Mouse (Mus musculus) frontal cortex, postnatal 25 days (tissue): Measurements from ENCODE around the gene Zfp784.
"Not testable (repeated sequence)": the region's sequence is repeated elsewhere in the genome, so short reads cannot be mapped to it uniquely, and the experiment has no call there.

Experiments
- DNase-seq, 2 experiments: peaks; one replicate each; pipeline ENCODE4 v3.0.0; 2022; ENCODE audit warnings: low spot score in 2 of 2

Zfp784 gene

GRCm38 (mm10) chr7:5020000-5020681 lies 18.1 kb downstream of the Zfp784 start, which contains the start of the genes Zfp865 and Ccdc106:
Zfp865 (plus strand) TSS chr7:5020376.
Ccdc106 (plus strand) TSS chr7:5020553.
- peak; percentile 99 for DNase-seq

DNA sequence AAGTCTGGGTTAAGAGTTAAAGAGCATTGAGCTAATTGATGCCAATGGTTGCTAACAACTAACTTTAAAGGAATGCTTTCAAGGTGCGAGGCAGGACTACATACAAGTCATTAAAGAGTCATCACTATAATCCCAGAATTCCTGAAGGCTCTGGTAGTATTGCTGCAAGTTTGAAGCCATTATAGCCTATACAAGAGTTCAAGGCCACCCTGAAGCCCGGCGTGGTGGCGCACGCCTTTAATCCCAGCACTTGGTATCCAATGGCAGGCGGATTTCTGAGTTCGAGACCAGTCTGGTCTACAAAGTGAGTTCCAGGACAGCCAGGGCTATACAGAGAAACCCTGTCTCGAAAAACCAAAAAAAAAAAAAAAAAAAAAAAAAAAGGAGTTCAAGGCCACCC lies 18.7 kb downstream of the Zfp784 start:
- DNase-seq: not testable (repeated sequence)

GRCm38 (mm10) chr7:5017931-5018330 lies 20.3 kb downstream of the Zfp784 start:
- DNase-seq: no peak

GRCm38 (mm10) chr7:5017352-5017751 lies 20.9 kb downstream of the Zfp784 start:
- no peak for DNase-seq

- DNase-seq: no peak
These were observed 21.3 kb downstream of the Zfp784 start for GRCm38 (mm10) chr7:5016920-5017319.

DNA sequence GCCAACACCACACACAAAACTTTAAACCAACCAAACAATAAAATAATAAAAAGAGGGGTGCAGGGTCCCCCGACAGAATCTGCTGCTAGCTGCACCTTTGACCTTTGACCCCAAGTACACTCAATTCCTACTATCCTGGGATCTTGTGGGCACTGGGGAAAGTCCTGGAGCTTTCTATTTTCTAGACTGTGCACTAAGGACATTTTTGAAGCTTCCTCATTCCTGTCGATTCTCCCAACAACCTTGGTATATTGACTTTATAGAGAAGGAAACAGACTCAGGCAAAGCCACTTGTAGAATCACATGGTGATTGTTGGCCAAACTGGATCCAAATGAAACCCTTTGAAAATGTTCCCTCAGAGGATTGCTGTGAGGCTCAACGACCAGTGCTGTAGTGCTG lies 22.2 kb downstream of the Zfp784 start:
- DNase-seq: no peak

GRCm38 (mm10) chr7:5015118-5016001 lies 22.9 kb downstream of the Zfp784 start, which contains the start of gene Gm44973:
Gm44973 (plus strand) TSS chr7:5015496.
- DNase-seq: peak; percentile 79 to 82

DNA sequence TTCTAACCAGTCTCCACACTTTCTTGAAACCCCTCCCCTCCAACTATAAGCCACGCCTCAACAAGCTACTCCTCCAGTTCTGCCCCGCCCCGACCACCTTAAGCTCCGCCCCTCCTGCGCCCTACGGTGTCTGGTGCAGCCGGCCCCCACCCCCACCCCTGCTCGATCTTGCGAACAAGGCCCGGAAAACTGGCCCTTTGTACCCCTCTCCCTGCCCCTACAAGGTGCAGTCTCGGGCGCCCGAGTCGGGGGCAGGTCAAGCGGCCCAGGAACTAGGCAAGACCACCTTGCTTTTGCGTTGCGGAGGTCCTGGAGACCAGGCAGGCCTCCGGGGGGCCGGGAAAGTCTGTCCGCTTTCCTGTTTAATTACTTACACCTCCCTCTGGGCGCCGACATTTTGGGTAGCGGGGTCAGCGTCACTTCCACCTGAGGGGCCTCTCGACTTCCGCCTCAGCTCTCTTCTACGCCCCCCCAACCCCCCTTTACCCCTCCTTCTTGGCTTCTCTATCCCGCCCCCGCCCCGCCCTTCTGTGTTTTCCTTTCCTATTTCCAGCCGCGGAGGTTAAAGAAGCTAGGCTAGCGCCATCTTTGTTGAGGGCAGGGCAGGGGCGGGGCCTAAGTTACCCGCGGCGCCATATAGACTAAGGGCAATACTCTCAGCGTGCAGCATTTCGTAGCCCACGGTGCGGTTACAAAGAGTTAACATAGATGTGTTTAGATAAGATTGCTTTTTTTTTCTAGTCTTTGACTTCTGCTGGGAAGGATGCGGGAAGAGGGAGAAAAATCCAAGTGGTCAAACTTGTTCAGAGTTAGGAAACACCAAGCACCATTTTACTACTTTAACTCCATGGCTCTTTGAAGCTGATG lies 23.8 kb downstream of the Zfp784 start, which contains the start of the genes Zfp524 and Fiz1:
Gene Zfp524 (plus strand): TSS at position 165 of the 867 bp plus-strand sequence.
Gene Fiz1 (minus strand): TSS at position 447 of the 867 bp plus-strand sequence.
- DNase-seq: peak; percentile 91 to 97

GRCm38 (mm10) chr7:5012681-5013513 lies 25.3 kb downstream of the Zfp784 start:
- DNase-seq: no peak

DNA sequence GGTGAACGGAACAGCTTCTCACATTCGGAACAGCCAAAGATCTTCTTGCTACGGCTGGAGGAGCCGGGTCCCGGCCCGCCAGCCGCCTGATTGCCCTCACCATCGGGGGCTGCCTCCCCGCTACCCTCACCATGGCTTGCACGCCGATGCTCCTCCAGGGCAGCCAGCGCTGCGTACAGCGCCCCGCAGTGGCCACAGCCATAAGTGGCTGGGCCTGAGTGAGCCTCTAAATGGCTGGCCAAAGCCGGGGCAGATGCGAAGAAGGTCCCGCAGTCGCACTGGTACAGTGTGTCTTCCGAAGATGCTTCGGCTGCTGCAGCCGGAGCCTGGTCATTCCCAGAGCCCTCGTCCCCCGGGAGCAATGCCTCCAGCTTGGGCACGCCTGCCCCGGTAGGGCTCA lies 30.0 kb downstream of the Zfp784 start:
- no peak for DNase-seq

DNA sequence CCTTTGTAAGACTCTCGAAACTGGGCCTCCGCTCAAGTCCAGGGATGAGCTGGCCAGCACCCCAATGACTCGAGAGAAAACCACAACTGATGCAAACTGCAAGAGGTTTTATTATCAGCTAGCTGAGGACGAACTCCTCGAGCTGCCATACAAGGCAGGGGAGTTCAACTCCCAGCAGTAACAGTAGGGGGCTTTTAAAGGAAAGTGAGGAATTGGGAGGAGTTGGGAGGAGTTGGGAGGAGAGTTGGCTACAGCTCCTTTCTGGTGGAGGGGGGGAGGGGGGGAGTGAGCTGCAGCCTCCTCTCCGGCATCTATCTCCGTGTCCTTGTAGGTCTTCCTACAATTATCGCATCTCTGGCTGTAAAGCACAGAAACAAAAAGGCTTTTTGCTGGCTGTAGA lies 35.4 kb downstream of the Zfp784 start:
- not testable (repeated sequence) for DNase-seq

- DNase-seq: no peak
These were observed 38.4 kb downstream of the Zfp784 start for GRCm38 (mm10) chr7:4999876-5000275.

- DNase-seq: no peak
These were observed 41.3 kb downstream of the Zfp784 start for GRCm38 (mm10) chr7:4996934-4997333.

GRCm38 (mm10) chr7:4996003-4996895 lies 42.0 kb downstream of the Zfp784 start, which contains the start of gene Zfp579:
Zfp579 (minus strand) TSS chr7:4996158.
- peak; percentile 83 to 89 for DNase-seq

DNA sequence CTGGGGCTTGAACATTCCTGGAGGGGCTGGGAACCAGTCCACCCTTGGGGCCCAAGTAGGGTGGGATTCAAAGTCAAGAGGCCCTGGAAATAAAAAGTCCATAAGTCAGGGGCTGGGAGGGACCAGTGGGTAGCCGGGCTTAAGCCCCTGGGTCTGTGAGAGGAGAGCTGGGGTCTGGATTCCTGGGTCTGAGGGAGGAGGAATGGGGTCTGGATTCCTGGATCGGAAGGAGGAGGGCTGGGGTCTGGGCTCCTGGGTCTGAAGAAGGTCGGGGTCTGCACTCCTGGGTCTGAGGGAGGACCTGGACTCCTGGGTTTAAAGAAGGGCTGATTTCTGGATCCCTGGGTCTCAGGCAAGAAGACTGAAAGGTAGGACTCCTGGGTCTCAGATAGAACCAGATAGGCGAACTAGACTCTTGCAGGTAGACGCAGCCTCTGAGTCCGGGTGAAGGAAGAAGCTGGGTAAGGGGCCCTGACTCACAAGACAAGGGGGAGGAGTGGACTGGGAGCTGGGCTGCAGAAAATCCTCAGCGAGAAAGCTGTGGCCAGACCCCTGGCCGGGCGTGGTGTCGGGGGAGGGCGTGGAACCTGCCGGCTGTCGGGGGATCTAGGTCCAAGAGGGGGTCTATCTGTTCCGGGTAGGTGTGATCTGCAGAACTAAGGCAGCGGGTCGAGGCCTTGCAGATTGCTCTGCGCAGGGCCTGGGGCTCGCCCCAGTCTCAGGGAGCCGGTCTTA lies 42.8 kb downstream of the Zfp784 start:
- DNase-seq: no peak

GRCm38 (mm10) chr7:4993999-4994788 lies 44.1 kb downstream of the Zfp784 start:
- no peak for DNase-seq

DNA sequence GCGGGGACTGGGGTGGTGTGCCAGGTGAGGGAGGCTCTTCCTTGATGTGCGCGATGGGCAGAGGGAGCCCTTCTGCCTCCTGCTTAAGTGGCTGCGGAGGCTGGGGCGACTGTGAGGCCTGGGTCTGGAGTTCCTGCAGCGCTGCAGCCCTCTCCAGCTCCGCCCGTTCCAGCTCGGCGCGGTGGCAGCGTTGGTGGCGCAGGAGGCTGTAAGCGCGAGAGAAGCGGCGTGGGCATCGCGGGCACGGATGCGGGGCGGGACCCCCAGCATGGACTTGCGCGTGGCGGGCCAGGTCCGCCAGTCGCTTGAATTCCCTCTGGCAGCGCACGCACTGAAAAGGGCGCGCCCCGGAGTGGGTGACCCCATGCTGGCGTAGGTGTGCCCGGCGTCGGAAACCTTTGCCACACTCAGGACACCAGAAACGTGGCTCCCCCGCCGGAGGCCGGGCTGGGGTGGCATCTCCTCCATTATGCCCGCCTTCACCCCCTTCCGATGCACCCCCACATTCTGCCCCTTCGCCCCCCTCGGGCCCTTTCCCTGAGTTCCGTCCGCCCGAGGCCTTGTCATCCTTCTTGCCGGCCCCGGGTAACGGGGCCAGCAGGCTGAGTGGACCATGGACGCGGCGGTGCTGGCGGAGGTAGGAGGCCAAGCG lies 44.8 kb downstream of the Zfp784 start:
- no peak for DNase-seq

DNA sequence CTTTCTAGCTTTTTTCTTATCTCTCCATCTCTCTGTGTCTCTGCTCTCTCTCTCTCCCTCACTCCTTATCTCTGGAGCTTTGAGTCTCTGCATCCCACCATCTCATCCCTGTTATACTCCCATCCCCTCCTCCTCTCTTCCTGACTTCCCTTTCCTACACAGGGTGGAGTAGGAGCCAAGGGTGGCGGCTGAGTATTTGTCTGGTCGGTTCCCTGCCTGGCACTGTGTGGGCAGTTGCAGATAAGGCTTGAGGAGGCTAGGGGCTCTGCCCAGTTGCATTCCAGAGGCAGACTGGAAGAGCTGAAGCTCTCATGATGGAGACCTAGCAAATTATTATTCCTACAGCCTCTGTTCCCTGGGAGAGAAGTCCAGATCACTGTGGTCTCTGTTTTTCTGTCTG lies 50.0 kb downstream of the Zfp784 start:
- no peak for DNase-seq
